Mouse (Mus musculus) lung, embryonic 15.5 days (tissue): Measurements from ENCODE around the gene Dip2b. TPM values are rescaled to one million over a fixed set of nuclear protein-coding genes. Genes with fewer than 3 reads are reported as not detected.
A peak's percentile ranks its signal among the peaks of the same experiment; 100 is the strongest.

Experiments
- ATAC-seq: fragments of 200-750 bp; cut with Nextera tagmentation; 2 replicates; pipeline ENCODE4 v1.8.0; 2017; ENCODE audit warnings: moderate number of reproducible peaks, borderline replicate concordance; ENCODE audit not compliant: low FRiP score, low TSS enrichment; ENCODE audit errors: extremely low read depth
- H3K27ac ChIP-seq: fragments of 300-500 bp; sonication (generic); 2 replicates; pipeline ENCODE4 v1.5.1; 2015; ENCODE audit warnings: moderate library complexity, mild to moderate bottlenecking, inconsistent platforms
- H3K27me3 ChIP-seq: fragments of 300-500 bp; sonication (generic); 2 replicates; pipeline ENCODE4 v1.6.1; 2015; ENCODE audit warnings: inconsistent platforms
- H3K36me3 ChIP-seq: fragments of 300-500 bp; sonication (generic); 2 replicates; pipeline ENCODE4 v1.6.1; 2015; ENCODE audit warnings: inconsistent platforms
- H3K4me1 ChIP-seq: fragments of 300-500 bp; sonication (generic); 2 replicates; pipeline ENCODE4 v1.6.1; 2015; ENCODE audit warnings: inconsistent platforms
- H3K4me2 ChIP-seq: fragments of 300-500 bp; sonication (generic); 2 replicates; pipeline ENCODE4 v1.6.1; 2015; ENCODE audit warnings: inconsistent platforms, mild to moderate bottlenecking, moderate library complexity
- H3K4me3 ChIP-seq: fragments of 300-500 bp; sonication (generic); 2 replicates; pipeline ENCODE4 v1.5.1; 2015; ENCODE audit warnings: mild to moderate bottlenecking, inconsistent platforms
- H3K9ac ChIP-seq: fragments of 300-500 bp; sonication (generic); 2 replicates; pipeline ENCODE4 v1.6.1; 2015; ENCODE audit warnings: inconsistent platforms
- H3K9me3 ChIP-seq: fragments of 300-500 bp; sonication (generic); 2 replicates; pipeline ENCODE4 v1.6.1; 2016; ENCODE audit warnings: inconsistent platforms
- WGBS: fragments of 180-500 bp; shearing (Covaris S2); methylation state at CpG from one replicate; pipeline ENCODE4 v1.1.7; 2015; 5-methylcytosine and 5-hydroxymethylcytosine counted together
- polyA plus RNA-seq: library from polyadenylated mRNA; unstranded; fragments of >200 nt; fragmentation: Nextera tagmentation; extraction: Ambion mirVana; gene quantifications from 2 replicates; pipeline ENCODE4 v1.2.1, GENCODE M21; 2015

Dip2b gene
- polyA plus RNA-seq, 1 experiment from 2014 or later = 10.5 TPM

DNA sequence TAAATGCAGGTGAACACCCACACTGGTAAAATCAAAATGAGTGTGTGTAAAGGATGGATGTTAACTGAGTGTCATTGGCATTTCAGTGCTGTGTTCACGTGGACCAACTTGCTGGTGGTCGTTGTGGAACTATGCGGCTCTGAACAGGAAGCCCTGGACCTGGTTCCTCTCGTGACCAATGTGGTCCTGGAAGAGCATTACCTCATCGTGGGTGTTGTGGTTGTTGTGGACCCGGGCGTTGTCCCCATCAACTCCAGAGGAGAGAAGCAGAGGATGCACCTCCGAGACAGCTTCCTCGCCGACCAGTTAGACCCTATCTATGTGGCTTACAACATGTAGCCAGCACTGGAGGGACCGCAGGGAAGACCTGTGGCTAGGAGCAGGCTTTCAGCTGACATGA is 176.6 kb downstream of the Dip2b start:
- no peaks in the 10 kb centered on the region for H3K27me3 ChIP-seq
- H3K4me1 ChIP-seq = no peaks in the 10 kb centered on the region
- H3K9ac ChIP-seq = no peak overlapping the region
- H3K4me2 ChIP-seq = no peak overlapping the region
- H3K27ac ChIP-seq = no peak overlapping the region
- H3K9me3 ChIP-seq = no peaks in the 10 kb centered on the region
- H3K4me3 ChIP-seq = no peak overlapping the region
- H3K36me3 ChIP-seq = peaks cover 60% of the 10 kb centered on the region
- no peak for ATAC-seq
- WGBS = 90% methylated on average over 11 of the region's 11 CpGs

DNA sequence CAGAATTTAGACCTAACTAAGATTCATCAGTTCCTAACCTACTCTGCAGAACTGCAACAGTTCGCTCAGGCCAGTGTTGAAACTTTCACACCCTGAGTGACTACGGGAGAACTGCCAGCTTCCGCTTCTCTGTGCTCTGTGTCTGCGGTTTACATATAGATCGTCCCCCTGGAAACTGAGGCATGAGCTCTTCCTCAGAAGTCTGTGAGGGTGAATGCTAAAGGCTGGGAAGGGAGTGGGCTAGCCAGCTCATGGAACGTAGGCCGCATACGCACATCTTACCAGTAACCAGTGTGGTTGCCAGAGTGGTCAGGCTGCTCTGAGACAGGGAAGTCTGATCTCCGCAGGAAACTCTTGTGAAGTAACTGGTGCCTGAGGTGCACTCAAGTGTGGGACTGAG is 177.7 kb downstream of the Dip2b start:
- Histone ChIP-seq H3K9ac (no peak overlapping the region), H3K9me3 (no peaks in the 10 kb centered on the region), H3K27ac (no peak overlapping the region), H3K36me3 (peaks cover 49% of the 10 kb centered on the region), H3K4me1 (no peaks in the 10 kb centered on the region), H3K27me3 (no peaks in the 10 kb centered on the region), H3K4me2 (no peak overlapping the region), H3K4me3 (no peak overlapping the region)
- WGBS = 93% methylated on average over 9 of the region's 9 CpGs
- no peak for ATAC-seq

DNA sequence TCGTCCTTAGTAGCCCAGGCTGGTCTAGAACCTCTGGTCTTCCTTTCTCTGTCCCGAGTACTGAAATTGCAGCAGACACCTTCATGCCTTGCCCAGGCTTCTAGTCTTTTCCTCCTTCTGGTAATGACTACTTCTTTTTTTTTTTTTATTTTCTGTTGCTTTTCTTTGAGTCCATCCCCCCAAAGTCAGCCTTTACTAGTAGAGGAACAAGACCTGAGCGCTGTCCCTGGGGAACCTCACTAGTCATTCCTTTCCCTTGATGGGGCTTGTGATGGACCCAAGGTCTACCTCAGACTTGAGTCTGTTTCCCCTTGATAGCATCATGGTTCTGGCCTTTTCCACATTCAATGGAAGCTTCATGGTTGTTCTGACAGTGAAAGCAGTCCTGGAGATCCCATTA is 179.6 kb downstream of the Dip2b start:
- H3K27ac ChIP-seq = no peak overlapping the region
- no peak overlapping the region for H3K9ac ChIP-seq
- H3K36me3 ChIP-seq = peaks cover 34% of the 10 kb centered on the region
- H3K4me1 ChIP-seq = no peaks in the 10 kb centered on the region
- H3K9me3 ChIP-seq = no peaks in the 10 kb centered on the region
- H3K4me2 ChIP-seq = no peak overlapping the region
- no peak overlapping the region for H3K4me3 ChIP-seq
- WGBS = 96% methylated on average over 3 of the region's 3 CpGs
- no peaks in the 10 kb centered on the region for H3K27me3 ChIP-seq
- ATAC-seq = no peak

DNA sequence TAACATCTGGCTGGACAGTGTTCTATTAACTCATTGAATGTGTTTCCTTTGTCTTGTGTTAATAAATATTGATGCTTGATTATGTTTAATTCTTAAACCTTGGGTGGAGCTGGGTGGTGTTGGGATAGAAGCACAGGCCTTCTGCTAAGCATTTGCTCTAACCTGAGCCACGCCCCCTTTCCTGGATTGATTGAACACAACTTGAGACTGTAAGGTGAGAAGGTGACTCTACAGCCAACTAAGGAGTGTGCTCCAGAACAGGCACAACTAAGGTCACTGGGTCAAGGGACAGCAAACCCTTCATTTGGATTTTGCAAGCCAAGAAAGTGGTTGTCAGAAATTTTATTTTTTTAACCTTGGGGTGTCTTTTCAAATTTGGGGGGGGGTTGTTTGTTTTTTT is 180.9 kb downstream of the Dip2b start:
- no peak for ATAC-seq
- WGBS = 60% methylated on average over 1 of the region's 1 CpGs
- Histone ChIP-seq H3K36me3 (peaks cover 22% of the 10 kb centered on the region), H3K4me1 (no peaks in the 10 kb centered on the region), H3K9ac (no peak overlapping the region), H3K9me3 (no peaks in the 10 kb centered on the region), H3K4me2 (no peak overlapping the region), H3K27ac (no peak overlapping the region), H3K4me3 (no peak overlapping the region), H3K27me3 (no peaks in the 10 kb centered on the region)

DNA sequence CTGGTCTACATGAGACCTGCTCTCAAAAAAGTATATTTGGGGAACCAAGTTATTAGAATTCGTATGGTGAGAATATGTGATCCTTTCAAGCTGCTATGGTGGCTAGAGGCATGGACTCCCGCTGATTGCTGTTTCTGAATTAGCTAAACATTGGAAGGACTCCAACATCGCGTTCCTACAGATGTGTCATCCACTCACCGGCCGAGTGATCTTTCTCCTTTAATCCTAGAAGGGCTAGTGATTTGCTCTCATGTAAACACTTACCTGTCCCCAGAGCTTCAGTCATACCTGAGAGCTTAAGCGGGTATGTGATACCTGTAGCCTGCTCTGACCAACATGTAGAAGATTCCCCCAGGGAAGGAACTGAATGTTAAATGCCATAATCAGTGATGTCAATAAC is 182.5 kb downstream of the Dip2b start:
- H3K27ac ChIP-seq = no peak overlapping the region
- no peaks in the 10 kb centered on the region for H3K9me3 ChIP-seq
- H3K4me1 ChIP-seq = no peaks in the 10 kb centered on the region
- H3K36me3 ChIP-seq = peaks cover 10% of the 10 kb centered on the region
- 47% methylated on average over 7 of the region's 7 CpGs for WGBS
- no peak overlapping the region for H3K4me2 ChIP-seq
- ATAC-seq = no peak
- no peak overlapping the region for H3K4me3 ChIP-seq
- H3K27me3 ChIP-seq = no peaks in the 10 kb centered on the region
- H3K9ac ChIP-seq = no peak overlapping the region

DNA sequence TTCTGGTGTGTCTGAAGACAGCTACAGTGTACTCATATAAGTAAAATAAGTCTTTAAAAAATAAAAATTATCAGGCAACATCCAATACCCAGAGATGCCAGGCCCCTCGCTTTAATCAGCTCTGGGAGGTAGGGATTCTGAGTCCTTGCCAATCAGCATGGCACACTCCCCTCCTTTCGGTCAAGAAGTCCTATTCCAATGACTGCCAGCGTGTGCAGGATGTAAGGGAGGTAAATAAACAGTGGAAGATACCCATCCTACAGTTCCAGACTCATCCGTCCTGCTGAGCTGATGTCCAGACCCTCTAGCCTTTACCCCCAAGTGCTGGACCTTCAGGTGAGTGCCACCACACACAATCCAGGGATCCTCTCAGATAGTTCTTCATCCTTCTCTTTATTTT is 186.9 kb downstream of the Dip2b start:
- no peak overlapping the region for H3K4me2 ChIP-seq
- 88% methylated on average over 4 of the region's 4 CpGs for WGBS
- no peaks in the 10 kb centered on the region for H3K27me3 ChIP-seq
- H3K9me3 ChIP-seq = no peaks in the 10 kb centered on the region
- no peak for ATAC-seq
- no peak overlapping the region for H3K27ac ChIP-seq
- H3K9ac ChIP-seq = no peak overlapping the region
- H3K4me1 ChIP-seq = peaks cover 23% of the 10 kb centered on the region
- H3K4me3 ChIP-seq = no peak overlapping the region
- H3K36me3 ChIP-seq = 0 out of 2 replicates have a peak, but pooled peaks cover 2% of the 10 kb centered on the region

DNA sequence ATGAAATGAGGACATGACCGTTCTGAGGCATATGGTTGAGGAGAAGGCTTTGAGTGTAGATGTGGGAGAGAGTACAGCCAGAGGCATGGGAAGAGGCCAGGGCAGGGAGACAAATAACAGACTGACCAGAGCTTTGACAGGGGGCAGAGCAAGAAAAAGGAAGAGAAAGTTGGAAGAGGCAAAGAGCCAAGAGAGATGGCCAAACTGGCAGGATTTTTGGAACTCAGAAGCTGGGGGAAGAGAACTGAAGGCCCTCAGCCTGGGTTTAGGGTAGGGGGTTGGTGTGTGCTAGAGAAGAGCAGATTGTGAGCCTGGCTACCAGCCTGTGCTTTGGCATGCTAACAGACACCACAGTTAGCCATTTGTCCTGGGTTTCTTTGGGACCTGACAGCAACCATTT is 187.4 kb downstream of the Dip2b start:
- Histone ChIP-seq H3K4me3 (no peak overlapping the region), H3K36me3 (0 out of 2 replicates have a peak, but pooled peaks cover 2% of the 10 kb centered on the region), H3K9ac (no peak overlapping the region), H3K4me1 (peaks cover 23% of the 10 kb centered on the region), H3K27ac (no peak overlapping the region), H3K27me3 (no peaks in the 10 kb centered on the region), H3K9me3 (no peaks in the 10 kb centered on the region), H3K4me2 (no peak overlapping the region)
- no peak for ATAC-seq
- 81% methylated on average over 1 of the region's 1 CpGs for WGBS

DNA sequence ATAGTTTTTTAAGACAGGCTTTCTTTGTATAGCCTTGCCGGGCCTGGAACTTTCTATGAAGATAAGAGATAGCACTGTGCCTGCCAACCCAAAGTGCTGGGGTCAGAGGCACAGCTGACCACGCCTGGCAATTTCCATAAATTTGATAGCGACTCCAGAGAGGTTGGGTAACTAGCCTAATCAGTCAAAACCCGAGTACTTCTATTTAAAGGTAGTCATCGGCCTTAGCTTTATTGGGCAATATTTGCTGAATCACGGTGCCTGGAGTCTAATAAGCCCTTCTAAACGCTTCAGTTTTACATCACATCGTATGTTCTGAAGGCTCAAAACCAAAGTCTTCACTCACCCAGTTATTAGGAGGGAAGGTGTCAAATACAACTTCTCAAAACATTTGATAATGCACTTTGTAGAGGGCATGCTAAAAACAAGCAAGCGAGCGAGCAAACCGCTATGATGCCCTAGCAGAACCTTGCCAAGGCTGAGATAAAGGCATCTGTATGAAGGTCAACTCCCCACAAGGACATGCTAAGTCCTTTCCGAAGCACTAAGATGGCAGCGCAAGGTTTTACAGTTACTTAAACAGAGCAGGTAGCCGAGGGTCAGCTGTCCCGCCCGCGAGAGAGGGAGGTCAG is 188.7 kb downstream of the Dip2b start:
- H3K4me3 ChIP-seq = peak overlapping the region; percentile 86
- H3K9me3 ChIP-seq = no peaks in the 10 kb centered on the region
- peak overlapping the region; percentile 100 for H3K27ac ChIP-seq
- H3K4me1 ChIP-seq = peaks cover 23% of the 10 kb centered on the region
- WGBS = 1% methylated on average over 17 of the region's 17 CpGs
- no peaks in the 10 kb centered on the region for H3K27me3 ChIP-seq
- peak; percentile 47 for ATAC-seq
- peak overlapping the region; percentile 97 for H3K9ac ChIP-seq
- peak overlapping the region; percentile 63 for H3K4me2 ChIP-seq
- 0 out of 2 replicates have a peak, but pooled peaks cover 2% of the 10 kb centered on the region for H3K36me3 ChIP-seq

DNA sequence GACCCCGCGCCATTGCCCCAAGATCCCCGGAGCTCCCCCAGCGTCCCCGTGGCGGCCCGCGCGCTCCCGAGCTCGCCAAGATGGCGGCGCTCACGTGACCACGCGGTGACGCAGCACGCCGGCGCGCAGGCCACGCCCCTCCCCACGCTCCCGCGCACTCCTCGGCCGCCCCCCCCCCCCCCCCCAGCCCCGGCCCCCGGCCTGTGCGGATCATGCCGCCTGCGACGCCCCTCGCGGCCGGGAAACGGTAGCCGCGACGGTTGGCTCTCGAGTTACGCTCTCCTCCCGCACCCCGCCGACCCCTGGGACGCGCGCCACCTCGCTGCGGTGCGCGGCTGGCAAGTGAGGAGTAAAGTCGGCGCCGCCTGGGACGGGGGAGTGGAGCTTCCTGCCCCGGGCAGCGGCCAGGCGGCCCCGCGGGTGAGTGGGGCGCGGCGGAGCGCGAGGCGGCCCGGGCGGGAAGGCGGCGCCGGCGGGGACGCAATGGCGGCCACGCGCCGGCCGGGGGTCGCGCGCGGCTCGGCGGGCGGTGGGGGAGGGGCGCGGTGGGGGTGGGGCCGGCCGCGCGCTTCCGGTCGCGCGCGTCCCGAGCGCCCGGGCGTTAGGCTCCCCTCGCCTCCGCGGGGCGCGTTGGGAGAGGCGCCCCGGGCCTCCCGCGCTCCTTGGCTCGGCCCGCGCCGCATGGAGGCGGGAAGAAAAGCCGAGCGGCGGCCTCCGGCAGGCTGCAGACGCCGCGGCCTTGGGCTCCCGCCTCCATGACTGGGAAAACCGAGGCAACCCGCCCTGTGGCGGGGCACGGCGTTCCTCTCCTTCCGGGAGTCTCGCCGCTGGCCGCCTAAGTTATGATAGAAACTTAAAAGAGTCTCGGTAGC is 189.4 kb downstream of the Dip2b start, which contains the start of gene Atf1:
Gene Atf1 (plus strand): TSS at position 157 of the 872 bp plus-strand sequence.
- peak; percentile 89 for ATAC-seq
- Histone ChIP-seq H3K27ac (peak within 1 kb of the TSS; percentile 100), H3K9ac (peak within 1 kb of the TSS; percentile 97), H3K9me3 (no peaks in the 10 kb centered on the region), H3K27me3 (no peaks in the 10 kb centered on the region), H3K36me3 (peaks cover 6% of the 10 kb centered on the region), H3K4me3 (peak within 1 kb of the TSS; percentile 86), H3K4me2 (peak within 1 kb of the TSS; percentile 63), H3K4me1 (peaks cover 23% of the 10 kb centered on the region)
- WGBS = under 1% methylated on average over 69 of the region's 133 CpGs

DNA sequence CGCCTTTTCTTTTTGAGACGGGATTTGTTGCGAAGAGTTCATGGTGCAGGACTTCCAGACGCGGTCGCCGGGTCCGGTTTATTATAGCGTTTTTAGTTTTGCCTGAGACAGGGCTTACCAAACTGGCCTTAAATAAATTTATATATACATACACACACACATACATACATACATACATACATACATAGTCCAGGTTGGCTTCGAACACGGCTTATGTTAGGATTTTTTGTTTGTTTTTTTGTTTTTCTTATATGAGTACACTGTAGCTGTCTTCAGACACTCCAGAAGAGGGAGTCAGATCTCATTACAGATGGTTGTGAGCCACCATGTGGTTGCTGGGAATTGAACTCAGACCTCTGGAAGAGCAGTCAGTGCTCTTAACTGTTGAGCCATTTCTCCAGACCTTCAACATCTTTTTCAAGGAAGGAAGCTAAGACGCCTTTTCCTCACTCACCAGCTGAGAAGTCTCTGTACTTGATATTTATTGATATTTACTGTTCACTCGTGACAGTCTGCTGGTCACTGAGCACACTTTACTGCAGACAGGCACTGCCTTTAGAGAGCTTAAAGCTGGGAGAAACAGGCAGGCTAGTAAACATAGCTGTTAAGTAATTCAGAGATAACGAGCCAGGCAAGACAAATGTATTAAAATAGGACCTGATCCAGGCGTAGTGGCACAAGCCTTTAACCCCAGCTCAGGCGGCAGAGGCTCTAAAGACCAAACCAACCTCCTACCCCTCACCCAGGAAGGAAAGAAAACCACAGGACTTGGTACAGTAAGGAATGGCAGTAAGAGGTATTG is 190.3 kb downstream of the Dip2b start:
- Histone ChIP-seq H3K36me3 (peaks cover 14% of the 10 kb centered on the region), H3K4me1 (peaks cover 23% of the 10 kb centered on the region), H3K9me3 (no peaks in the 10 kb centered on the region), H3K27ac (peak overlapping the region; percentile 100), H3K9ac (peak overlapping the region; percentile 97), H3K4me2 (peak overlapping the region; percentile 63), H3K27me3 (no peaks in the 10 kb centered on the region), H3K4me3 (peak overlapping the region; percentile 86)
- 6% methylated on average over 16 of the region's 16 CpGs for WGBS
- no peak for ATAC-seq

DNA sequence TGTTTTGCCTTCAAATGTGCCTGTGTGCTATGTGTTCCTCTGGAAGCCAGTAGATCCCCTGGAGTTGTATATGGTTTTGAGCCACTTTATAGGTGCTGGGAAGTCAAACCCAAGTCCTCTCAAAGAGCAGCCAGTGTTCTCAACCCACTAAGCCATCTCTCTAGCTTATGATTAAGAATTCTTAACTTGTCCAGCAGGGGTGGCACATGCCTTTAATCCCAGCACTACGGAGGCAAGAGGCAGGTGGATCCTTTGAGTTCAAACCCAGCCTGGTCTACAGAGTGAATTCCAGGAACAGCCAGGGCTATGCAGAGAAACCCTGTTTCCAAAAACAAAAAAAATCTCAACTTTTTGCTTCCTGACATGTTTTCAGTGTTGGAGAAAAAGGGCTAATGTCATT is 192.2 kb downstream of the Dip2b start:
- Histone ChIP-seq H3K4me2 (no peak overlapping the region), H3K4me1 (peaks cover 23% of the 10 kb centered on the region), H3K9ac (no peak overlapping the region), H3K9me3 (no peaks in the 10 kb centered on the region), H3K4me3 (no peak overlapping the region), H3K36me3 (peaks cover 25% of the 10 kb centered on the region), H3K27ac (no peak overlapping the region), H3K27me3 (no peaks in the 10 kb centered on the region)
- ATAC-seq = no peak
- WGBS = 66% methylated on average over 1 of the region's 1 CpGs
